Mouse (Mus musculus) 3134 (cell line): ENCODE measurements around the gene Vmn2r27.

Experiments used
- DNase-seq: peaks from one replicate; pipeline ENCODE4 v3.0.0-alpha.2; 2011; ENCODE audit warnings: low spot score; ENCODE audit not compliant: insufficient read length; ENCODE audit errors: extremely low read depth

The Vmn2r27 gene

DNA sequence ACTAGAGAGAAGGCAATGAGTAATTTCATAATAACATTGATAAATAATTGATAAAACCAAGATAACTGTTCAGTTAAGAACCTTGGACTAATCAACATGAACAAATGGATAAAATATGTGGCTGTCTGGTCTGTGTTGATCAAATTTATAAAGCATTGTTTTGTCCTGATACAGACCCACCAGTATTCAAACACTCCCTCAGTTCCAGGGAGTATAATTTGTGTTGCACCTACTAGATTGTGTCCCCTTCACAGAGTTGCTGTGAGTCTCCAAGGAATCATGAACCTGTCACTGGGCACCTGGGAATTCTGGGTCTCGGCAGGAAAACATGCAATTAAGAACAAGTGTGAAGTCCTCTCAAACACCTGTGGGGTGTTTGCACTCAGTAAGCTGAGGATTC, at the start of gene Vmn2r27:
Vmn2r27 (minus strand) TSS at position 101 of the 400 bp plus-strand sequence.
- no peak for DNase-seq

DNA sequence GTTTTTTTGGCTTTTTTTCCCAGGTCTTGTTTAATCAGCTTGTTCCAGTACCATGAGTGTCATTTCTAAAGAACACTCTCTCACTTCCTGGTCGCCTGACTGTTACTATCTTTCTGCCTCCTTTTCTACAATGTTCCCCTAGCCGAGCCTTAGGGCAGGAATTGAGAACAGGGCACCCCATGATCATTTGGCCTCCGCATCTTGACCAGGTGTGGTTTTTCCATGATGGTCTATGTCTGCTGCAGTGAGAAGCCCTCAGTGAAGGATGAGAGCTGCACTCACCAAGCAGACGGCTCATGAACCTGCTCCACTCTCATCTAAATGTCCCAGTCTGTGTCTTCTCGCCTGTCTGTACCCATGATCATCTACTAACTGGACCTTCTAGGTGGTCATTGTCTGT, 46.6 kb upstream of the Vmn2r27 start:
- no peak for DNase-seq

DNA sequence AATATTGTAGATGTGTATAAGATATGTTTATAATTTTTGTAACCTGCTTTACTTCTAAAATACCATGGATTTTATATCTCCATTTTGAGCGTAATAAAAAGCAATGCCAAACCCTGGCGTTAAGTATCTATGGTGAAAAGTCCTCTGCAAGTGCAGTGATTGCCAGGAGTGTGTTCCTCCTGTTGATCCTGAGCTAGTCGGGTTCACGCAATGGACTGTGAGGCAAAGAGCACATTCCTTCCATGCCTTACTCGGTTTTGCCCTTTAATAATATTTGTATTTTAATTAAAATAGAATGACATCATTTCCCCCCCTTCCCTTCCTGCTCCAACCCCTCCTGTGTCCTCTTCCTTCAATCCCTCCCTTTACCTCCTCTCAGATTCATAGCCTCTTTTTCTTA, 46.0 kb upstream of the Vmn2r27 start:
- DNase-seq = no peak

DNA sequence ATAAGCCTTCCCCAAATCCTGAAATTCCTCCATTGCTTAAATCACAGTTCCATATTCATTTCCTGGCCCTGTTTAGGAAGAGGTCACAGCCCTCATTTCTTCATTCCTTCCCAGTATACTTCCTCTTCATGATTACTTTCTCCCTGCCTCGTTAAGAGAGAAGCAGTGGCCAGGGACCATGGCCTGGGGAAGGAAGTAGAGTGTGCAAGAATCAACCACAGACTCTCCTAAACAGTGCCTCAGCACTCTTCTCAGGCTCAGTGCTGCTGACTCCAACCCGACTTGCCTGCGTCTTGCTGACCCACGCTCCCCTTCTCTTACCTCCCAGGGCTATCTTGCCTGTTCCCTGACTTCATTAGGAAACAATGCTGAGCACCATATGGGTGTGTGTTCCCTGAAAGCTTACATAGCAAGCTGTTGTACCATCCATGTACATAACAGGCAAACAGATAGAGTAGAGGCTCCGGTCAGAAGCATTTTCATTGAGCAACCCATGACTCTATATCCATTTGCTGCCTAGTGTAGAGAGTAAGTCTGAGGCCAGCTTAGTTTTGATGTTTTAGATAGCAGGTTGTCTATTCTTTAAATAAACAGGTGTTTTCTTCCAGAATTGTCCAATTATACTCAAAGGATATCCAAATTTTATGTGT, 41.7 kb upstream of the Vmn2r27 start:
- DNase-seq = no peak

GRCm38 (mm10) chr6:124262696-124263095, 31.0 kb upstream of the Vmn2r27 start:
- no peak for DNase-seq

- peak; percentile 5 for DNase-seq
Observed at GRCm38 (mm10) chr6:124260198-124260931, 28.7 kb upstream of the Vmn2r27 start.

GRCm38 (mm10) chr6:124255721-124256470, 24.2 kb upstream of the Vmn2r27 start:
- DNase-seq = no peak

- DNase-seq = no peak
Observed at GRCm38 (mm10) chr6:124202116-124202515, 29.5 kb downstream of the Vmn2r27 start.

- DNase-seq = no peak
Observed at GRCm38 (mm10) chr6:124168499-124169257, 63.0 kb downstream of the Vmn2r27 start.

GRCm38 (mm10) chr6:124166596-124166995, 65.1 kb downstream of the Vmn2r27 start:
- no peak for DNase-seq

DNA sequence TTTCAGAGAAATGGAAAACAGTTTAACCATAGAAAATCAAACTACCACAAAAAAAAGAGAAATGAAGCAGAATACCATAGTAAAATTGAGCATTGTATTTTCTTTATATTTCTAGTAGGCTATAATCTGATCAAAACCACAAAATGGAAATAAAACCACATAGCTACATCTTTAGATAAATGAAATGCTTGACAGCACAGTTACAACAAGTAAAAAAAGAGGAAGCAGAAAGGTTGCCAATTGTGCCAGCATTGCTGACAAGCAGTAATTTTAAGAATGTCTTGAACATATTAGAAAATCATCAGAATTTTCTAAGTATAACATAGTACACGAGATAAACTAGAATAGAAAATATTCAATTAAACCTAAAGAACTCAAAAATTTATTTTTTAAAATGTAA, 81.8 kb downstream of the Vmn2r27 start:
- no peak for DNase-seq
